Mouse (Mus musculus): ENCODE measurements around the gene Sfxn2. TPM values are rescaled to one million over a fixed set of nuclear protein-coding genes. Genes with fewer than 3 reads are reported as not detected.

The Sfxn2 gene
- total RNA-seq, 2 experiments from 2014 or later: 7.4 to 8.3 TPM

DNA sequence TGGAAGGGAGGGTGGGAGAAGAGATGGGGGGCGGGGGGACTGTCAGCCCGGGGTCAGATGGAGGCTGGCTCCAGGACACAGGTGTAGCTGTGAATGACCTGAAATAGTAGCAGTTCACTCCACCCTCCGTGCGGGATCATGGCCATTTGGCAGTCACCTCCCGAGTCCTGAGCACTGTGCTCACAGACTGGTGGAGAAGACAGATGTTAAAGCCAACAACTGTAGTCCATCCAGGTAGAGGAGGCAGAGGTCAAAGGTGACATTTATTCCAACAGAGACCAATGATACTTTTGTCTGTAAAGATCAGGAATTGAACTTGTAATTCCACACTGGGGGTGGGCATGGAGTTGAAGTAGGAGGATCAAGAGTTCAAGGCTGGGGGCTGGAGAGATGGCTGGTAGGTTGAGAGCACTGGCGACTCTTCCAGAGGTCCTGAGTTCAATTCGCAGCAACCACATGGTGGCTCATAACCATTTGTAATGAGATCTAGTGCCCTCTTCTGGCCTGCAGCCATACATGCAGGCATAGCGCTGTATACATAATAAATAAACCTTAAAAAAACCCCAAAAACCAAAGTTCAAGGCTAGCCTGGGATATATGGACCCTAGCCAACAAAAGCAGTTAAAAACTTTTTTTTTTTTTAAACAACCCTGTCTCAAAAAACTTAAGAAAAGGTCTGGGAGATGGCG lies 19.7 kb downstream of the Sfxn2 start:
- Histone ChIP-seq H3K4me3 (no peak overlapping the region), H3K27ac (no peak overlapping the region)
- no peak for DNase-seq (ENCODE audit: low spot score in 2 of 2)
- TF ChIP-seq CTCF (conservative IDR thresholded peaks at IDR 0.05): peak; percentile 48

DNA sequence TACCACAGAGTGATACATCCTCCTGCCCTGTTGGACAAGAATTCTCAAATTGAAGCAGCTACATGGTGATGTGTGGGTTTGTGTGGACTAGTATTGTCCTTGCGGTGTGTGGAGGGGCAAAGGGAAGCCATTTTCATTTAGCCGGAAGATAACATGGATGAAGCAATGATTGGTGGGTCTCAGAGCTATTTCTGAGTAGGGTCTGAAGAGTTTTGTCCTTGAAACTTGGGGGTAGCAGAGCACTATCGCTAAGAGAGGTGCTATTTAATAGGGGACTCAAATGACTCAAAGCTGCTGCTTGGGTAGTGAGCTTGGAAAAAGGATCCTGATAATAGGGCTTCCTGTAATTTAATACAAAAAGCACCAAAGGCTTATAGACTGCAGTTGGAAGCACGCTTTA lies 25.0 kb downstream of the Sfxn2 start:
- Histone ChIP-seq H3K27ac (peak overlapping the region; percentile 66), H3K4me3 (peak overlapping the region; percentile 41; the same call in 1 of the 2 replicates)
- TF ChIP-seq CTCF (conservative IDR thresholded peaks at IDR 0.05): no peak
- no peak for DNase-seq (ENCODE audit: low spot score in 2 of 2)

DNA sequence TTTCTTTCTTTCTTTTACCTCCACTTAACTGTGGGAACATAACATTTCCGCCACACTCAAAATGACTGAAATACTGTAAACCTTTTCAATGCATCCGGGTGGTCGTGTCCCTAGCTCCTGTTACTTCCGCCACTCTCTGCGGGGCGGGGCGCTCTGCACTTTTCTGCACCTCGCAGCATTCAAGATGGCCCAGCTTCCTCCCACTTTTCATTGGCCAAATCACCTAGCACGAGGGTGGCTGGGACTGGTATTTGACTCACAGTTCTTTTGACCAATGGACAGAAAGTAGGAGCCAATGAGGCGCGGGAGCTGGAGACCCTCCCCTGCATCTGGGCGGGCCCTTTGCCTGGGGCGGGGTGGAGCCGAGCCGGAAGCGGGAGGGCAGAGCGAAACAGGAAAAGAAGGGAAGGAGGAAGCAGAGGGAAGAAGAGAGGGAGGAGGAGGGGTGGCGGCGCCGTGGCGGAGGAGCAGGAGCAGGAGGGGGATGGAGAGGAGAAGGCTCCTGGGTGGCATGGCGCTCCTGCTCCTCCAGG lies 25.6 kb downstream of the Sfxn2 start, which contains the start of gene Wbp1l:
TSS of gene Wbp1l (plus strand) at position 365 of the 533 bp plus-strand sequence.
- DNase-seq (ENCODE audit: low spot score in 2 of 2): peak; percentile 96 to 99
- peak within 1 kb of the TSS; percentile 65 for H3K4me3 ChIP-seq
- no peak for TF ChIP-seq CTCF (conservative IDR thresholded peaks at IDR 0.05)
- H3K27ac ChIP-seq: peak within 1 kb of the TSS; percentile 92

DNA sequence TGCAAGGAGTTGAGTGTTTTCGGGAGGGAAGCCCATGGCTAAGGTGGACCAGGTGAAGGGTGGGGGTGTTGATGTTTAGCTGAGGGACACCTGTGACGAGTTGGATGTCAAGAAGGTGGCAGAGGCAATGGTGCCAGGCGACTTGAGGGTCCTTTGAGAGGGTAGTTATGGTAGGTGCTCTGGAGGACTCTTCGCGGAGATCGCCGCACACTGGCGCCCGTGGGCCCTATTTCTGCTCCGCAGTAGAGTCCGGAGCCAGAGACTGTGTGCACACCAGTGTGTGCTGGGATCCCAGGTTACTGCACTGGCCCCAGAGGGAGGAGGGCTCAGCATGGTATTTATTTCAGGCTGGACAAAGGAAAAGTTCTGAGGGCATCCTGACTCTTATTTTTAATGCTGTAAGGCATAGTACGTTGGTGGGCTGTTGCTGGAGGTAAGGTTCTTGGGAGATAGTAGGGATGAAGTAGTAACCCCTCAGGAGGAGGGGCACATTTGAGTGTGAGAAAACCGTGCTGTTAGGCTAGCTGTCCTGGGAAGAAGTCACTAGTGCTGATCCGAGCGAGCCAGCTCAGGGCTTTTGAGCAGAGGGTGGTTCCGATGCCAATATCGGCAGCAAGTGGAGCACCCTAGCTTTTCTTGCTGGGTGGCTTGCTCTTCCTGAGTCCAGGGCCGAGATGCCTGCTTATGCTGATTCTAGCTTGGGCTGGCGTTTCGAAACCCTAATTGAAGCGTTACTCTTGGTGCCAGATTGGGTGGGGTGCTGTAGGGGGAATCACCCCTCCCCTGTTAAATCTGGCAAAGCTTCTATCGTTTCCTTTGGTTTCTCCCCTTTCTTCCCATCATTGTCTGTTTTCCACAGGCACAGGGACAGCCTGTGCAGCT lies 26.5 kb downstream of the Sfxn2 start:
- H3K27ac ChIP-seq: peak overlapping the region; percentile 92
- no peak for TF ChIP-seq CTCF (conservative IDR thresholded peaks at IDR 0.05)
- DNase-seq (ENCODE audit: low spot score in 2 of 2): no peak
- peak overlapping the region; percentile 65 for H3K4me3 ChIP-seq

DNA sequence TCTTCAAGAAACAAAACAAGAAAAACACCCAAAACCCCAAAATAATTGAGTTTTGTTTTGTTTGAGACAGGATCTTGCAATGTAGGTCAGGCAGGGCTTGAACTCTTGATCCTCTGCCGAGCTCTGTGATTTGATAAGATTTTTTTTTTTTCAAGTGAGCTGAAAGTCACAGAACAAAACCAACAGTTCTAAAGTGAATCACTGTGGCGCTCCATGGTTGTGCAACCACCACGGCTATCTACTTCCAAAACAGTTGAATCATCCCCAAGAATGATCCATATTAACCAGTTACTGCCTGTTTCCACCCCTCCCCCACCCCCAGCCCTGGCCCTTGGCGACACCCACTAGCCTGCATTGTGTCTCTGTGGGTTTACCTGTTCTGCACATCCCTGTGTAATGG lies 27.2 kb downstream of the Sfxn2 start:
- peak overlapping the region; percentile 92 for H3K27ac ChIP-seq
- DNase-seq (ENCODE audit: low spot score in 2 of 2): no peak
- TF ChIP-seq CTCF (conservative IDR thresholded peaks at IDR 0.05): no peak
- peak overlapping the region; percentile 65 for H3K4me3 ChIP-seq

DNA sequence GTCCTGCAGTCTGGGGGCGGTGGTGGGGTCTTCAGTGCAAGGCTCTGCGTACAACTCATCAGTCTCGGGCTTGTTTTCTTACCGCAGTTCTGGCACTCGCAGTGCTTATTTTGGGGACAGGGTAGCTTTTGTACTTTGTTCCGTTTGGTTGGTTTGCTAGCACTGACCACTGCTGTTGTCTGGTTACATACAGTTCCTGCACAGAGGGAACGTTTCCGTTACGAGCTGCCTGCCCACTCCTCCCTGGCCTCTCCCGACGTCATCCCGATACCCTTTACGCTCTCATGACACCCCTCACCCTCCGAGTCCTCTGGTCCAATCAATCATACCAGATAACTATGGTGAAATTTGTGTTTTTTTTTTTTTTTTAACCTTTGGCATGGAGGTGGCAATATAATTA lies 28.3 kb downstream of the Sfxn2 start:
- no peak for DNase-seq (ENCODE audit: low spot score in 2 of 2)
- Histone ChIP-seq H3K4me3 (peak overlapping the region; percentile 12; the same call in 1 of the 2 replicates), H3K27ac (0 out of 2 replicates have a peak overlapping the region, but pooled peaks have one; percentile 5)
- no peak for TF ChIP-seq CTCF (conservative IDR thresholded peaks at IDR 0.05)

DNA sequence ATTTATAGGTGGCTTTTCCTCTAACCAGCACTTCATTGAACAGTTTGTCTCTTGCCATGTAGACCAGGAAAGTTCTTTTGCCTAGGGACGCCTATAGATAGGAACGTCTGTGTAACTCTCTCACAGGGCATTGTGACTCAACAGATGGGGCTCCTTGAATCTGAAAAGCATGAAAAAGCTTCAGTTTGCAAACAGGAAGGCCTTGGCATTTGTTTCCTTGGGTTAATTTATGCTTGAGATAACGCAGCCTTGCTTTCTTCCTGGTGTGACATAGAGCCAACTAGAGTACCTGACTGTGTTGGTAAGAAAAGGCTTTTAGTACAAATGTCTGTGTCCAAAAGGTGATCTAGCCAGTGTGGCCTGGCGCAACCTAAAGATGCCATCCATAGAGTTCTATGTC lies 29.2 kb downstream of the Sfxn2 start:
- Histone ChIP-seq H3K4me3 (no peak overlapping the region), H3K27ac (no peak overlapping the region)
- no peak for DNase-seq (ENCODE audit: low spot score in 2 of 2)
- no peak for TF ChIP-seq CTCF (conservative IDR thresholded peaks at IDR 0.05)

DNA sequence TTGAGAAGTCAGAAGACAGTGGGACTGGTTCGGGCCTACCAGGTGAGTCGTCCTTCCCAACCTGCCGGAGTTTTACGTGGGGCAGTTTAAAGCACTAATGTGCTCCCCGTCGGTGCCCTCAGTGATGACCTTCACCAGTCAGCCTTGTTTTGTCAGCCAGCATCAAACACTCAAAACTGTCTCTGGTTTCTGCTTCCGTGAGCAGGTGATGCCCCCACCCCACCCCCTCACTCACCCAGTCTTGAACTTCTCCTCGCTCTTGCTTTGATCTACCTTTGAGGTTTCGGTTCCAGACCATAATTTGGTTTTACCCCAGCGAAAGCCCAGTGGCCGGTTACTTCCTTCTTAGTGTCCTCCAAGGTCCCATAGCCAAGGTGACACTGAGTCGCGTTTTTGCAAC lies 33.6 kb downstream of the Sfxn2 start:
- TF ChIP-seq CTCF (conservative IDR thresholded peaks at IDR 0.05): no peak
- Histone ChIP-seq H3K4me3 (no peak overlapping the region), H3K27ac (no peak overlapping the region)
- no peak for DNase-seq (ENCODE audit: low spot score in 2 of 2)

DNA sequence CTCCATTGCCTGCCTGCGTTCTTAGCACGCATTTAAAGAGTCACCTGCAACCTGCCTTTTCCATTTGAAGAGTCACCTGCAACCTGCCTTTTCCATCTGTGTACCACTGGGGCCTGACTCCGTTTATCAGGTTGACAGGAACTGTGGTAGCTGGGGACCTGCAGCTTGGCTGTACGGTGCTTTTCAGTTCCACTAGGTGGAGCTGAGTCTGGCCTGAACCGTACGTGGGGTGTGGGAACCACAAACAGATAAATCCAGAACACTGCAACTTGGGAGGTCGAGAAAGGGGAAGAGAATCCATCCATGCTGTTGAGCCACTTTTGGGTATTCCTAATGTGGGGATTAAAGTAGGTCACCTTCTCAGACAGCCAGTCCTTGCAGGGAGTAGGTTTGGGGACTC lies 34.3 kb downstream of the Sfxn2 start:
- TF ChIP-seq CTCF (conservative IDR thresholded peaks at IDR 0.05): peak; percentile 83
- Histone ChIP-seq H3K4me3 (no peak overlapping the region), H3K27ac (no peak overlapping the region)
- peak in 1 of 2 experiments; percentile 39 for DNase-seq (ENCODE audit: low spot score in 2 of 2)

DNA sequence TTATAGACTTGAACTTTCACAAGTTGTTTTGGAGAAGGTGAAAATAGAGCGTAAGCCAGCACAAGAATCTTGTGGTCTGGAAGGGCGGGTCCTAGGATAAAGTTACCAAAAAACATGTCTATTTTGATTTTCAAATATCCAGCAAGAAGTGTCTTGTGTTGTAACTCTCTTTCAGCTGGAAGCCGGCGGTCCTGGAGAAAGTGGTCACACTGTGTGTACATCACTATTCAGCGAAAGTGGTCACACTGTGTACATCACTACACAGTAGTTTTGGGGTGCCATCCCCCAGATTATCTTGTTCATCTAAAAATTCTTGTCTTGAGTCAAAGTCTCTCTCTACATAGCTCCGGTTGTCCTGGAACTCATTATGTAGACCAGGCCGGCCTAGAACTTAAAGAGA lies 35.0 kb downstream of the Sfxn2 start:
- Histone ChIP-seq H3K4me3 (no peak overlapping the region), H3K27ac (no peak overlapping the region)
- no peak for DNase-seq (ENCODE audit: low spot score in 2 of 2)
- TF ChIP-seq CTCF (conservative IDR thresholded peaks at IDR 0.05): no peak

DNA sequence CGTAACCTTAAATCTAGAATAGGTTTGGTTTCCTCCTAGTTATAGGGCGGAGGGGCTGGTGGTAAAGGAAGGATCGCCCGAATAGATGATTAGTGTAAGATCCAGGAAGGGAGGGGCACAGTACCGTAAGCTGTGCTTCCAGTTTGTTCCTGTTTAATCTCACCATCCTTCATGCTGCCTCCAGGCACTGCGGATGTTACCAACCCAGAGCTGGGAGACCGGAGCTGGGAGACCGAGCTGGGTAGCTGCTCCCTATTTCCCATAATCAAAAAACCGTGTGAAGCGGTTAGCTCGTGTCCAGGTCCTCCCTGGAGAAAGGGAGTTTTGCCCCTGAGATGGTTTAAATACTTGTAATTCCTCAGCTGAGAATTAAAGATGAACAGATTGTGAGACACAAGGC lies 43.2 kb downstream of the Sfxn2 start:
- DNase-seq (ENCODE audit: low spot score in 2 of 2): no peak
- H3K27ac ChIP-seq: no peak overlapping the region
- no peak overlapping the region for H3K4me3 ChIP-seq
- TF ChIP-seq CTCF (conservative IDR thresholded peaks at IDR 0.05): no peak

DNA sequence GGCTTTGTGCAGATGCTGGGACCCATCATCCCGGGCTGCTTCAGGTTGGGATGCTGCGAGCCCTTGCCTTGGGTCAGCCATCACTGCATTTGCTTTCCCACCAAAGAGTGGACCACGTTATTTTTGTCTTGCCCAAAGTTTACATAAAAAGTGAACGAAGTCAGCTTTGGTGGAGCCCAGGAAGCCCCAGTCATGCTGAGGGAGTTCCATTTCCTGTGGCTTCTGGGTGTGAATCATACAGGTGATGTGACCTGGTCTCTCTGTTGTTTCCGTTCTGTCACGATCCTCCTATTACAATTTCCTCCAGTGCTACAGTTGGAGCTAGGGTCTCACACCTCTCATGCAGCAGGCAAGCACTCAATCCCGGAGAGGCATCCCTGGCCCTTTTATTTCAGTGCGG lies 44.2 kb downstream of the Sfxn2 start:
- Histone ChIP-seq H3K27ac (no peak overlapping the region), H3K4me3 (no peak overlapping the region)
- DNase-seq (ENCODE audit: low spot score in 2 of 2): no peak
- TF ChIP-seq CTCF (conservative IDR thresholded peaks at IDR 0.05): no peak

DNA sequence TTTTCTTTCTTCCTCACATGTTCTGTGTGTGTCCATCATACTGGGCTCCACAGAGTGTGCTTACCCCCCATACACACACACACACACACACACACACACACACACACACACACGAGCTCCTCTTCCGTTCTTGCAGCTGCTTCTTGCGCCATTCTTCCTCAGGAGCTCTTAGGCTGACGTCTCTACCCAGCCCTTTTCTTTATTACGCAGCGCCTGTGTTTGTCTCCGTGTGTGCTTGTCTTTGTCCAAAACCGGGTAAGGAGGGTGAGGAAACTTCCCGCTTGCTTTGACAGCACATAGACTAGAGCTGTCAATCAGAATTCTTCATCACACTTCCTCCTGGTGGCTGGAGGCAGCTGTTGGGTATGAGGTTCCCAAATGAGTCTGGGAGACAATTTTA lies 45.2 kb downstream of the Sfxn2 start:
- no peak for DNase-seq (ENCODE audit: low spot score in 2 of 2)
- TF ChIP-seq CTCF (conservative IDR thresholded peaks at IDR 0.05): no peak
- Histone ChIP-seq H3K27ac (no peak overlapping the region), H3K4me3 (no peak overlapping the region)

Measured in layer of hippocampus, adult 2 months (tissue).